Mouse (Mus musculus) gastrocnemius, postnatal 4 days (tissue): ENCODE data around the gene Rnf121. TPM values are rescaled to one million over a fixed set of nuclear protein-coding genes. Genes with fewer than 3 reads are reported as not detected.
"Not testable (repeated sequence)": the region's sequence is repeated elsewhere in the genome, so short reads cannot be mapped to it uniquely, and the experiment has no call there.

ENCODE experiments used
- DNase-seq, 2 experiments: peaks; one replicate each; pipeline ENCODE4 v3.0.0; 2021 to 2022; ENCODE audit warnings: low spot score in 2 of 2, mixed read lengths in 2 of 2
- total RNA-seq, 2 experiments: library from RNA; stranded (reverse); gene quantifications; 2 replicates each; pipeline ENCODE4 v1.2.3; 2021

The Rnf121 gene
- total RNA-seq, 2 experiments from 2014 or later: 27.4 to 31.3 TPM

GRCm38 (mm10) chr7:102076714-102077296 is 11.5 kb upstream of the Rnf121 start:
- DNase-seq: no peak

- no peak for DNase-seq
Observed at GRCm38 (mm10) chr7:102066363-102066762, 1.1 kb upstream of the Rnf121 start.

- DNase-seq: no peak
Observed at GRCm38 (mm10) chr7:102064655-102065045, 619 bp downstream of the Rnf121 start.

- DNase-seq: no peak
Observed at GRCm38 (mm10) chr7:102063891-102064290, 1.4 kb downstream of the Rnf121 start.

- no peak for DNase-seq
Observed at GRCm38 (mm10) chr7:102062203-102062602, 3.1 kb downstream of the Rnf121 start.

- no peak for DNase-seq
Observed at GRCm38 (mm10) chr7:102061353-102061752, 3.9 kb downstream of the Rnf121 start.

GRCm38 (mm10) chr7:102048524-102048923 is 16.7 kb downstream of the Rnf121 start:
- DNase-seq: not testable (repeated sequence)

GRCm38 (mm10) chr7:102042314-102042713 is 23.0 kb downstream of the Rnf121 start:
- no peak for DNase-seq

- no peak for DNase-seq
Observed at GRCm38 (mm10) chr7:102037318-102037717, 28.0 kb downstream of the Rnf121 start.

GRCm38 (mm10) chr7:102035534-102035933 is 29.7 kb downstream of the Rnf121 start:
- DNase-seq: no peak

- DNase-seq: no peak
Observed at GRCm38 (mm10) chr7:102034904-102035303, 30.4 kb downstream of the Rnf121 start.

- DNase-seq: no peak
Observed at GRCm38 (mm10) chr7:102025187-102026119, 39.8 kb downstream of the Rnf121 start.

- no peak for DNase-seq
Observed at GRCm38 (mm10) chr7:102023821-102024220, 41.4 kb downstream of the Rnf121 start.

- DNase-seq: not testable (repeated sequence)
Observed at GRCm38 (mm10) chr7:102020934-102021333, 44.3 kb downstream of the Rnf121 start.

GRCm38 (mm10) chr7:102019362-102019761 is 45.9 kb downstream of the Rnf121 start:
- no peak for DNase-seq

- DNase-seq: no peak
Observed at GRCm38 (mm10) chr7:102018590-102018989, 46.7 kb downstream of the Rnf121 start, which contains the start of gene Il18bp. Gene Il18bp, minus strand, starts transcription at chr7:102018690.

GRCm38 (mm10) chr7:102018034-102018433 is 47.2 kb downstream of the Rnf121 start:
- no peak for DNase-seq

- DNase-seq: no peak
Observed at GRCm38 (mm10) chr7:102017452-102017851, 47.8 kb downstream of the Rnf121 start.

GRCm38 (mm10) chr7:102016936-102017335 is 48.3 kb downstream of the Rnf121 start:
- DNase-seq: no peak

GRCm38 (mm10) chr7:102014995-102015394 is 50.3 kb downstream of the Rnf121 start:
- no peak for DNase-seq

GRCm38 (mm10) chr7:102013416-102013815 is 51.9 kb downstream of the Rnf121 start:
- no peak for DNase-seq

GRCm38 (mm10) chr7:102011855-102012254 is 53.4 kb downstream of the Rnf121 start:
- no peak for DNase-seq
